Mouse (Mus musculus): Measurements from ENCODE around the gene Ywhag.

GRCm38 (mm10) chr5:135962125-135962491 is 27.7 kb upstream of the Ywhag start:
- TF ChIP-seq CTCF (IDR thresholded peaks at IDR 0.05; ENCODE audit: borderline replicate concordance, insufficient read depth, low read depth, low read length) (no peak), POLR2A (IDR thresholded peaks at IDR 0.05; ENCODE audit: borderline replicate concordance, insufficient read depth, low read length) (no peak)
